Mouse (Mus musculus) heart, postnatal 0 days (tissue): ENCODE measurements around the gene Col12a1. TPM values are rescaled to one million over a fixed set of nuclear protein-coding genes. Genes with fewer than 3 reads are reported as not detected.

Experiments
- ATAC-seq: fragments of 200-750 bp; cut with Nextera tagmentation; 2 replicates; pipeline ENCODE4 v1.8.0; 2017; ENCODE audit warnings: low read depth, moderate number of reproducible peaks, moderate library complexity; ENCODE audit not compliant: insufficient read depth
- DNase-seq: peaks from one replicate; pipeline ENCODE4 v3.0.0-alpha.2; 2016; ENCODE audit warnings: low spot score
- H3K27ac ChIP-seq: fragments of 300-500 bp; sonication (generic); 2 replicates; pipeline ENCODE4 v1.5.1; 2014; ENCODE audit warnings: low read depth, mild to moderate bottlenecking
- H3K27me3 ChIP-seq: fragments of 300-500 bp; sonication (generic); 2 replicates; pipeline ENCODE4 v1.6.1; 2014; ENCODE audit warnings: low read length, mixed read lengths; ENCODE audit not compliant: control insufficient read depth, insufficient read depth
- H3K36me3 ChIP-seq: fragments of 300-500 bp; sonication (generic); replicated peaks from 2 replicates; pipeline ENCODE4 v1.6.1; 2014; ENCODE audit warnings: low read length, mixed read lengths; ENCODE audit not compliant: control insufficient read depth, insufficient read depth
- H3K4me1 ChIP-seq: fragments of 300-500 bp; sonication (generic); 2 replicates; pipeline ENCODE4 v1.6.1; 2014; ENCODE audit warnings: antibody characterized with exemption; ENCODE audit not compliant: control insufficient read depth, insufficient read depth
- H3K4me2 ChIP-seq: fragments of 300-500 bp; sonication (generic); 2 replicates; pipeline ENCODE4 v1.6.1; 2014; ENCODE audit warnings: low read depth, mild to moderate bottlenecking, low read length, moderate library complexity
- H3K4me3 ChIP-seq: fragments of 300-500 bp; sonication (generic); 2 replicates; pipeline ENCODE4 v1.5.1; 2014; ENCODE audit warnings: low read depth, low read length
- H3K9ac ChIP-seq: fragments of 300-500 bp; sonication (generic); replicated peaks from 2 replicates; pipeline ENCODE4 v1.6.1; 2014; ENCODE audit warnings: low read depth, low read length, mixed read lengths
- H3K9me3 ChIP-seq: fragments of 300-500 bp; sonication (generic); replicated peaks from 2 replicates; pipeline ENCODE4 v1.6.1; 2016; ENCODE audit warnings: low read length; ENCODE audit not compliant: control insufficient read depth
- EP300 ChIP-seq: IDR thresholded peaks from 2 replicates; pipeline ENCODE4 v1.6.1; 2016; ENCODE audit warnings: antibody characterized with exemption, low read depth
- WGBS: fragments of 180-500 bp; shearing (Covaris S2); extraction: QIAGEN DNeasy Blood & Tissue Kit; methylation state at CpG from one replicate; pipeline ENCODE4 v1.1.7; 2014; 5-methylcytosine and 5-hydroxymethylcytosine counted together
- polyA plus RNA-seq: library from polyadenylated mRNA; unstranded; fragments of >200 nt; fragmentation: Nextera tagmentation; extraction: Ambion mirVana; gene quantifications from 2 replicates; pipeline ENCODE4 v1.2.1, GENCODE M21; 2015
- total RNA-seq: library from RNA; depleted of rRNA; stranded (reverse); fragments of >200 nt; gene quantifications from 2 replicates; pipeline ENCODE4 v1.2.3, GENCODE M21; 2014; ENCODE audit warnings: low replicate concordance; rRNA removed

Col12a1 gene
- total and polyA plus RNA-seq, 2 experiments from 2014 or later: 5.5 to 36.7 TPM

- 66% methylated on average over 2 of the region's 2 CpGs for WGBS
- H3K27ac ChIP-seq: no peak overlapping the region
- H3K9ac ChIP-seq: no peak overlapping the region
- no peak overlapping the region for H3K4me2 ChIP-seq
- DNase-seq: no peak
- H3K4me1 ChIP-seq: no peaks in the 10 kb centered on the region
- no peak overlapping the region for H3K4me3 ChIP-seq
- no peak for TF ChIP-seq EP300
- H3K36me3 ChIP-seq: no peaks in the 10 kb centered on the region
- no peak for ATAC-seq
- no peaks in the 10 kb centered on the region for H3K9me3 ChIP-seq
- no peaks in the 10 kb centered on the region for H3K27me3 ChIP-seq
Measured at GRCm38 (mm10) chr9:79553297-79553696, 165.3 kb downstream of the Col12a1 start.

Other genes with a start within 250 kb of the Col12a1 start
- 1,365 and 1,889 TPM in 2 replicates for gene Cox7a2, start 41.0 kb upstream of the Col12a1 start, total RNA-seq
- 2,951 and 3,142 TPM in 2 replicates for gene Cox7a2, start 41.0 kb upstream of the Col12a1 start, polyA plus RNA-seq
- 71.5 and 101 TPM in 2 replicates for gene Tmem30a, start 74.7 kb upstream of the Col12a1 start, total RNA-seq
- gene Tmem30a, start 74.7 kb upstream of the Col12a1 start, polyA plus RNA-seq: 59.6 and 61.7 TPM in 2 replicates